Mouse (Mus musculus) lung, embryonic 16.5 days (tissue): ENCODE measurements around the gene Klhl12. TPM values are rescaled to one million over a fixed set of nuclear protein-coding genes. Genes with fewer than 3 reads are reported as not detected.
"Not testable (repeated sequence)": the region's sequence is repeated elsewhere in the genome, so short reads cannot be mapped to it uniquely, and the experiment has no call there.

Experiments
- ATAC-seq: fragments of 200-750 bp; cut with Nextera tagmentation; 2 replicates; pipeline ENCODE4 v1.8.0; 2017; ENCODE audit warnings: low read depth, mild to moderate bottlenecking, moderate library complexity
- H3K27ac ChIP-seq: fragments of 300-500 bp; sonication (generic); 2 replicates; pipeline ENCODE4 v1.5.1; 2014; ENCODE audit warnings: mild to moderate bottlenecking, control low read depth, low read length
- H3K27me3 ChIP-seq: fragments of 300-500 bp; sonication (generic); 2 replicates; pipeline ENCODE4 v1.6.1; 2014; ENCODE audit warnings: low read depth, low read length, mixed read lengths; ENCODE audit not compliant: control insufficient read depth, insufficient read depth
- H3K36me3 ChIP-seq: fragments of 300-500 bp; sonication (generic); 2 replicates; pipeline ENCODE4 v1.6.1; 2014; ENCODE audit warnings: low read length; ENCODE audit not compliant: control insufficient read depth, insufficient read depth
- H3K4me1 ChIP-seq: fragments of 300-500 bp; sonication (generic); replicated peaks from 2 replicates; pipeline ENCODE4 v1.6.1; 2014; ENCODE audit warnings: low read length, mixed read lengths; ENCODE audit not compliant: control insufficient read depth, insufficient read depth
- H3K4me2 ChIP-seq: fragments of 300-500 bp; sonication (generic); 2 replicates; pipeline ENCODE4 v1.6.1; 2014; ENCODE audit warnings: low read depth, low read length, control low read depth
- H3K4me3 ChIP-seq: fragments of 300-500 bp; sonication (generic); 2 replicates; pipeline ENCODE4 v1.5.1; 2014; ENCODE audit warnings: mild to moderate bottlenecking, low read length, control low read depth
- H3K9ac ChIP-seq: fragments of 300-500 bp; sonication (generic); 2 replicates; pipeline ENCODE4 v1.6.1; 2014; ENCODE audit warnings: low read length, control low read depth
- H3K9me3 ChIP-seq: fragments of 300-500 bp; sonication (generic); 2 replicates; pipeline ENCODE4 v1.6.1; 2016; ENCODE audit warnings: low read length; ENCODE audit not compliant: control insufficient read depth
- WGBS: fragments of 180-500 bp; shearing (Covaris S2); extraction: QIAGEN DNeasy Blood & Tissue Kit; methylation state at CpG from one replicate; pipeline ENCODE4 v1.1.7; 2014; 5-methylcytosine and 5-hydroxymethylcytosine counted together
- polyA plus RNA-seq: library from polyadenylated mRNA; unstranded; fragments of >200 nt; fragmentation: Nextera tagmentation; extraction: Ambion mirVana; gene quantifications from 2 replicates; pipeline ENCODE4 v1.2.1, GENCODE M21; 2015

Gene Klhl12
- polyA plus RNA-seq, 1 experiment from 2014 or later = 26.8 TPM

- no peaks in the 10 kb centered on the region for H3K27me3 ChIP-seq
- no peak overlapping the region for H3K4me3 ChIP-seq
- no peaks in the 10 kb centered on the region for H3K36me3 ChIP-seq
- ATAC-seq = peak; percentile 90
- no peak overlapping the region for H3K9ac ChIP-seq
- no peak overlapping the region for H3K4me2 ChIP-seq
- no peak overlapping the region for H3K27ac ChIP-seq
- WGBS = 7% methylated on average over 7 of the region's 7 CpGs
- peaks cover 18% of the 10 kb centered on the region for H3K4me1 ChIP-seq
- H3K9me3 ChIP-seq = no peaks in the 10 kb centered on the region
Measured at GRCm38 (mm10) chr1:134518677-134519076, 63.3 kb downstream of the Klhl12 start.

GRCm38 (mm10) chr1:134519201-134519600 is 63.9 kb downstream of the Klhl12 start:
- H3K4me2 ChIP-seq, H3K36me3 ChIP-seq, H3K4me3 ChIP-seq, H3K27me3 ChIP-seq, ATAC-seq, H3K9ac ChIP-seq, H3K9me3 ChIP-seq, H3K27ac ChIP-seq: not testable (repeated sequence)
- peaks cover 15% of the 10 kb centered on the region for H3K4me1 ChIP-seq
- WGBS = 93% methylated on average over 5 of the region's 5 CpGs

- no peaks in the 10 kb centered on the region for H3K36me3 ChIP-seq
- no peak overlapping the region for H3K9ac ChIP-seq
- no peaks in the 10 kb centered on the region for H3K9me3 ChIP-seq
- H3K4me1 ChIP-seq = peaks cover 12% of the 10 kb centered on the region
- WGBS = 70% methylated on average over 8 of the region's 8 CpGs
- H3K27ac ChIP-seq = no peak overlapping the region
- no peak for ATAC-seq
- no peak overlapping the region for H3K4me2 ChIP-seq
- H3K4me3 ChIP-seq = no peak overlapping the region
- H3K27me3 ChIP-seq = no peaks in the 10 kb centered on the region
Measured at GRCm38 (mm10) chr1:134520001-134520721, 64.8 kb downstream of the Klhl12 start.

GRCm38 (mm10) chr1:134521163-134521562 is 65.8 kb downstream of the Klhl12 start:
- WGBS = 71% methylated on average over 7 of the region's 7 CpGs

GRCm38 (mm10) chr1:134522325-134522724 is 67.0 kb downstream of the Klhl12 start:
- no peak overlapping the region for H3K9ac ChIP-seq
- 26% methylated on average over 2 of the region's 2 CpGs for WGBS
- H3K27ac ChIP-seq = no peak overlapping the region
- no peaks in the 10 kb centered on the region for H3K27me3 ChIP-seq
- no peak overlapping the region for H3K4me3 ChIP-seq
- no peak for ATAC-seq
- H3K4me1 ChIP-seq = no peaks in the 10 kb centered on the region; the same call in 1 of the 2 replicates
- no peak overlapping the region for H3K4me2 ChIP-seq
- no peaks in the 10 kb centered on the region for H3K36me3 ChIP-seq
- H3K9me3 ChIP-seq = no peaks in the 10 kb centered on the region

More at GRCm38 (mm10) chr1:134521163-134521562, 65.8 kb downstream of the Klhl12 start:
- Histone ChIP-seq H3K27me3 (no peaks in the 10 kb centered on the region), H3K9me3 (no peaks in the 10 kb centered on the region), H3K36me3 (no peaks in the 10 kb centered on the region), H3K27ac (no peak overlapping the region), H3K9ac (no peak overlapping the region), H3K4me1 (peaks cover 7% of the 10 kb centered on the region), H3K4me2 (no peak overlapping the region), H3K4me3 (no peak overlapping the region)
- ATAC-seq = no peak

- 69% methylated on average over 5 of the region's 5 CpGs for WGBS
- no peaks in the 10 kb centered on the region for H3K27me3 ChIP-seq
Measured at GRCm38 (mm10) chr1:134524424-134524823, 69.1 kb downstream of the Klhl12 start.

GRCm38 (mm10) chr1:134525015-134525414 is 69.7 kb downstream of the Klhl12 start:
- 78% methylated on average over 1 of the region's 1 CpGs for WGBS
- H3K27ac ChIP-seq = no peak overlapping the region
- no peak overlapping the region for H3K4me2 ChIP-seq
- H3K9me3 ChIP-seq = no peaks in the 10 kb centered on the region
- no peak overlapping the region for H3K4me3 ChIP-seq
- ATAC-seq = no peak
- H3K4me1 ChIP-seq = no peaks in the 10 kb centered on the region
- no peaks in the 10 kb centered on the region for H3K27me3 ChIP-seq
- H3K9ac ChIP-seq = no peak overlapping the region
- H3K36me3 ChIP-seq = no peaks in the 10 kb centered on the region

More at GRCm38 (mm10) chr1:134524424-134524823, 69.1 kb downstream of the Klhl12 start:
- Histone ChIP-seq H3K36me3 (no peaks in the 10 kb centered on the region), H3K9me3 (no peaks in the 10 kb centered on the region), H3K27ac (no peak overlapping the region), H3K4me2 (no peak overlapping the region), H3K9ac (no peak overlapping the region), H3K4me1 (no peaks in the 10 kb centered on the region), H3K4me3 (no peak overlapping the region)
- no peak for ATAC-seq

- WGBS = 50% methylated on average over 6 of the region's 6 CpGs
- no peaks in the 10 kb centered on the region for H3K9me3 ChIP-seq
- no peak overlapping the region for H3K4me2 ChIP-seq
- ATAC-seq = no peak
- H3K4me1 ChIP-seq = no peaks in the 10 kb centered on the region
- H3K27ac ChIP-seq = no peak overlapping the region
- H3K9ac ChIP-seq = no peak overlapping the region
- H3K36me3 ChIP-seq = no peaks in the 10 kb centered on the region
- no peaks in the 10 kb centered on the region for H3K27me3 ChIP-seq
- no peak overlapping the region for H3K4me3 ChIP-seq
Measured at GRCm38 (mm10) chr1:134526752-134527151, 71.4 kb downstream of the Klhl12 start.

- H3K27ac ChIP-seq = no peak overlapping the region
- no peaks in the 10 kb centered on the region for H3K36me3 ChIP-seq
- H3K4me2 ChIP-seq = no peak overlapping the region
- no peaks in the 10 kb centered on the region for H3K27me3 ChIP-seq
- H3K4me3 ChIP-seq = no peak overlapping the region
- H3K9ac ChIP-seq = no peak overlapping the region
- no peak for ATAC-seq
- 72% methylated on average over 6 of the region's 6 CpGs for WGBS
- no peaks in the 10 kb centered on the region for H3K9me3 ChIP-seq
- H3K4me1 ChIP-seq = no peaks in the 10 kb centered on the region
Measured at GRCm38 (mm10) chr1:134530618-134531017, 75.3 kb downstream of the Klhl12 start.
